Mouse (Mus musculus): ENCODE results near the gene Gm13287.
"Not testable (repeated sequence)": the region's sequence is repeated elsewhere in the genome, so short reads cannot be mapped to it uniquely, and the experiment has no call there.

Gene Gm13287

DNA sequence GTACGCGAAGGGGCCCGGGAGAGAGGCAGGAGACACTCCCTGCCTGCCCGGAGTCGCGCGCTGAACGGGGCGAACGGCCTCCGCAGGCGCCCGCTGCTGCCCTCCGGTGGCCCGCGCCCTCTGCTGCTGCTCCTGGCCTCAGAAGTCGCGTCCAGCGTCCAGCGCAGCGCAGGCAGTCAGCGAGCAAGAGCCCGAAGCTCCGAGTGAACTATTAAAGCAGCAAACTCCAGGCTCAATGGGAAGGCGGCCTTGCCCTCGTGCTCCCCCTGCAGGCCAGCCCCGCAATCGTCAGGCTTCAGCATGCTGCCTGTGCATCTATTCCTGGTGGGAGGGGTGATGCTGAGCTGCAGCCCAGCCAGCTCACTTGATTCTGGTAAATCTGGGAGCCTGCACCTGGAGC lies 6.0 kb upstream of the Gm13287 start, which contains the start of gene Gm13279:
TSS of gene Gm13279 (plus strand) at position 301 of the 400 bp plus-strand sequence.
- DNase-seq (ENCODE audit: low spot score), result not testable (repeated sequence)

DNA sequence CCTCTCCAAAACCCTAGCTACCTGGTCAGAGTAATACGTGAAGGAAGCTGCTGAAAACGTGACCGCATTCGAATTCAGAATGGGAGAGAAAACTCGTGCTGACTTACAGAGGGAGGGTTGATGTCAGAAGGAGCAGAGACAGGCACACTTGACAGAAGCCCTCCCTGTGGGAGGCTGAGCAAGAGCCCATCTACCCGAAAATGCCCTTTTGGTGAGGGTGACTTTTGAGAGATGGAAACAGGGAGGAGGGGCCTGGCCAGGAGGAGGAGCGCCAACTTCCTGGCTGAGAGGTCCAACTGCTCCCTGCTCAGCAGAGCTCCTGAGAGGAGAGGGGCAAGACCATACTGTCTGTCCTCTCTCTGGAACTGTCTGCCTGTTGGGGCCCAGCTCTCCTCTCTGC lies 3.7 kb upstream of the Gm13287 start, which contains the start of gene Gm13285:
TSS of gene Gm13285 (plus strand) at position 301 of the 400 bp plus-strand sequence.
- not testable (repeated sequence) for DNase-seq (ENCODE audit: low spot score)

DNA sequence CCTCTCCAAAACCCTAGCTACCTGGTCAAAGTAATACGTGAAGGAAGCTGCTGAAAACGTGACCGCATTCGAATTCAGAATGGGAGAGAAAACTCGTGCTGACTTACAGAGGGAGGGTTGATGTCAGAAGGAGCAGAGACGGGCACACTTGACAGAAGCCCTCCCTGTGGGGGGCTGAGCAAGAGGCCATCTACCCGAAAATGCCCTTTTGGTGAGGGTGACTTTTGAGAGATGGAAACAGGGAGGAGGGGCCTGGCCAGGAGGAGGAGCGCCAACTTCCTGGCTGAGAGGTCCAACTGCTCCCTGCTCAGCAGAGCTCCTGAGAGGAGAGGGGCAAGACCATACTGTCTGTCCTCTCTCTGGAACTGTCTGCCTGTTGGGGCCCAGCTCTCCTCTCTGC lies 2.2 kb downstream of the Gm13287 start, which contains the start of gene Gm13288:
TSS of gene Gm13288 (plus strand) at position 301 of the 400 bp plus-strand sequence.
- DNase-seq (ENCODE audit: low spot score), result not testable (repeated sequence)

GRCm38 (mm10) chr4:88805761-88806160 lies 2.7 kb downstream of the Gm13287 start:
- not testable (repeated sequence) for DNase-seq (ENCODE audit: low spot score)

GRCm38 (mm10) chr4:88815928-88816327 lies 12.9 kb downstream of the Gm13287 start, which contains the start of gene Ifna7:
Ifna7 (plus strand) TSS chr4:88816228.
- no peak for DNase-seq (ENCODE audit: low spot score)

- no peak for DNase-seq (ENCODE audit: low spot score)
Observed at GRCm38 (mm10) chr4:88819659-88820058, 16.6 kb downstream of the Gm13287 start, which contains the start of gene Ifna11. Ifna11 (plus strand) TSS chr4:88819959.

DNA sequence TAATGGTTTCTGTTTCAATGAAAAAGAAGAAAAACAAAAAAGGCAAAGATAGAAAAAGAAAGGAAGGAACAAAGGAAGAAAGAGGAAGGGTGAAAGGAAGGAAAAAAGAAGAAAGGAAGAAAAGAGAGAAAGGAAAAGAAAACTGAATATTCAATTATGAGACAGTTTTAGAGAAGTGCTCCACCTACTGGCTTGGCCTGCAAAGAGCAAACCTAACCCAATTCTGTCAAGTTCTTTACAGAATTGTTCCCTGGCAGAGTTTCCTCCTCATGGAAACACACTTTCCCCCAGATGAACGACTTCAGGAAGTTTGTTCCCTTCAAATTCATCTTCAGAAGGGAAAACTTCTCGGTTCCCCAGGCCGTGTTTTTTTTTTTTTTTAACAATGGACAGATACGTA lies 19.9 kb downstream of the Gm13287 start:
- no peak for DNase-seq (ENCODE audit: low spot score)

DNA sequence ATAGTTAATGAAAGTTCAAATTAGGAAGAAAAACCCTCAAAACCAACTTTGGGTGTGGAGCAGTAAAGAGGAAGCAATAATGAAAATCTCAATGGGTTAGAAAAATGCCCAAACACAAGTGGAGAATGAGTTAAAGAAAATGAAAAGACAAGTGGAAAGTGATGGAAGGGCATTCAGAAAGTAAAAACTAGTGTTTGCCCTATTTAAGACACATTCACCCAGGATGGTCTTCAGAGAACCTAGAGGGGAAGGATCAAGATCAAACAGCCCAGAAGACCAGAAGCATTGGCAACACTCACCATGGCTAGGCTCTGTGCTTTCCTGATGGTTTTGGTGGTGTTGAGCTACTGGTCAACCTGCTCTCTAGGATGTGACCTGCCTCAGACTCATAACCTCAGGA lies 24.1 kb downstream of the Gm13287 start, which contains the start of gene Ifna6:
TSS of gene Ifna6 (plus strand) at position 301 of the 400 bp plus-strand sequence.
- not testable (repeated sequence) for DNase-seq (ENCODE audit: low spot score)

DNA sequence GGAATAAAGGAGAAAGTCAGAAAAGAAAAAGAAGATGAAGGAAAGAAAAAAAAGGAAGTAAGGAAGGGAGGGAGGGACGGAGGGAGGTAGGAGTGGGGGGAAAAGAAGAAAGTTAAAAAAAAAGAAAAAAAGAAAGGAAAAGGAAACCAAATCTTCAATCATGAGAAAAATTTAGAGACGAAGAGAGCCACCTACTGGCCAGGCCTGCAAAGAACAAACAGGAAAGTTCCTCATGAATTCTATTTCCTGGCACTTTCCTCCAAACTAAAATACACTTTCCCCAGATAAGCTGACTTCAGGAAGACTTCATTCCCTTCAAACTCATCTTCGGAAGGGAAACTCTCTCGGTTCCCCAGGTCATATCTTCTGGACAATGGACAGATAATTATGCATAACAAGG lies 27.5 kb downstream of the Gm13287 start:
- DNase-seq (ENCODE audit: low spot score), result no peak

DNA sequence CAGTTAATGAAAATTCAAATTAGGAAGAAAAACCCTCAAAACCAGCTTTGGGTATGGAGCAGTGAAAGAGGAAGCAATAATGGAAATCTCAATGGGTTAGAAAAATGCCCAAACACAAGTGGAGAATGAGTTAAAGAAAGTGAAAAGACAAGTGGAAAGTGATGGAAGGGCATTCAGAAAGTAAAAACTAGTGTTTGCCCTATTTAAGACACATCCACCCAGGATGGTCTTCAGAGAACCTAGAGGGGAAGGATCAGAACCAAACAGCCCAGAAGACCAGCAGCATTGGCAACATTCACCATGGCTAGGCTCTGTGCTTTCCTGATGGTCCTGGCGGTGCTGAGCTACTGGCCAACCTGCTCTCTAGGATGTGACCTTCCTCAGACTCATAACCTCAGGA lies 32.2 kb downstream of the Gm13287 start, which contains the start of gene Ifna5:
TSS of gene Ifna5 (plus strand) at position 301 of the 400 bp plus-strand sequence.
- not testable (repeated sequence) for DNase-seq (ENCODE audit: low spot score)

DNA sequence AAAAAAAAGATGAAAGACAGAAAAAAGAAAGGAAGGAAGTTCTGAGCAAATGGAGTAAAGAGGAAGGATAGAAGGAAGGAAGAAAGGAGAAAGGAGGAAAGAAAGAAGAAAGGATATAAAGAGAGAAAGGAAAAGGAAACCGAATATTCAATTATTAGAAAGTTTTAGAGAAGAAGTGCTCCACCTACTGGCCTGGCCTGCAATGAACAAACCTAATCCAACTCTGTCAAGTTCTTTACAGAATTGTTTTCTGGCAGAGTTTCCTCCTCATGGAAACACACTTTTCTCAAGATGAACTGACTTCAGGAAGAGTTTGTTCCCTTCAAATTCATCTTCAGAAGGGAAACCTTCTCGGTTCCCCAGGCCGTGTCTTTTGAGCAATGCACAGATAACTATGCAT lies 35.8 kb downstream of the Gm13287 start:
- DNase-seq (ENCODE audit: low spot score), result no peak

- DNase-seq (ENCODE audit: low spot score), result no peak
Observed at GRCm38 (mm10) chr4:88840058-88840457, 37.0 kb downstream of the Gm13287 start.

DNA sequence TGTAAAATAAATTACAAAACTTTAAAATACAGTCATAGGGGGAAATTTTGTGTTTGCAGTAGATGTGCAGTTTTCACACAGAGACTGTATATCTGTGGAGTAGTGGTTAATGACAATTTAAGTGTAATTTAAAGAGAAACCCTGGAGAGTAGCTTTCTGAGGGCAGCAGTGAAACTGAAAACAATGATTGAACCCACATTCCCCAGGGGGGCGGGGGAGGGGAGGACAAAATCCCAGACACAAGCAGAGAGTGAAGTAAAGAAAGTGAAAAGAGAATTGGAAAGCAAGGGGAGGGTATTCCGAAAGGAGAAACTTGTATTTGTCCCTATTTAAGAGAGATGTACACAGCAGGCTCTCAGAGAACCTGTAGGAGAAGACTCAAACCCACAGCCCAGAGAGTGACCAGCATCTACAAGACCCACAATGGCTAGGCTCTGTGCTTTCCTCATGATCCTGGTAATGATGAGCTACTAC lies 38.4 kb downstream of the Gm13287 start, which contains the start of gene Ifna4:
TSS of gene Ifna4 (plus strand) at position 424 of the 474 bp plus-strand sequence.
- no peak for DNase-seq (ENCODE audit: low spot score)

- DNase-seq (ENCODE audit: low spot score), result no peak
Observed at GRCm38 (mm10) chr4:88845334-88845733, 42.3 kb downstream of the Gm13287 start.

GRCm38 (mm10) chr4:88849698-88850097 lies 46.6 kb downstream of the Gm13287 start, which contains the start of gene Ifna1:
Ifna1 (plus strand) TSS chr4:88850087.
- no peak for DNase-seq (ENCODE audit: low spot score)

DNA sequence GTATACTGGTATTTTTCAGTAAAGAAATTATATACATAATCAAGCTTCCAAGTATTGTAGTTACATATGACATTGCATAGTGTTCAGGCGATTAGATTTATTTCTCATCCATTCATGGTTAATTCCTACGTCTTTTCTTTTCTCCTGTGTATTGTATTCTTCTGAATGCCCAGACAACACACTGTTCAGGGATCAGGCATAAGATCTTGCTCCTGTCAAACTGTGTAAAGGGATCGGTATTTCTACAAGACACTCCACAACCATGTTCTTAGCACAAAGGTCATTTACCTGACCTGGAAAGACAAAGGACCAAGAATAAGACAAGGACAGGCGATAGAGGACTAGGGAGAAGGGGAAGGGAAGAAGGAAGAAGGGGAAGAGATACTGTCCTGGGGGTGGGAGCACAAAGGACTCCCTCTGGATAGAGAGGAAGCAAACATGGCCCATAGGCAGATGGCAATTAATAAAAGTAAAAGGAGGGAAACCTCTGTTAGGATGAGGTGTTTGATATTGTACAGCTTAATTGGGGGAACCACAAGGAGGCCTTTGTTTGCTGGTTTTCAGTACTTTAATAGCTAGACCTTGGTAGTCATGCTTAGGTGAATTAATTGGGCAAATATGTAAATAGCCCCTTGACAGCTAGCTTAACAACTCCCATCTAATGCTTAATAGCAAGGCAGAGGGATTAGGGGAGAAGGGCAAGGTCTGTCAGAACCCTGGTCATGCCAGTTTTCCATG lies 48.1 kb downstream of the Gm13287 start:
- DNase-seq (ENCODE audit: low spot score), result no peak
